Mouse (Mus musculus): ENCODE data around the gene Fam208a.
A peak's percentile ranks its signal among the peaks of the same experiment; 100 is the strongest.

Gene Fam208a

GRCm38 (mm10) chr14:27413961-27414360 lies 14.7 kb upstream of the Fam208a start:
- DNase-seq (ENCODE audit: inconsistent age in 2 of 2, low spot score in 1 of 2): peak in 1 of 2 experiments; percentile 74

GRCm38 (mm10) chr14:27420816-27421215 lies 7.8 kb upstream of the Fam208a start:
- no peak for DNase-seq (ENCODE audit: inconsistent age in 2 of 2, low spot score in 1 of 2)

- DNase-seq (ENCODE audit: inconsistent age in 2 of 2, low spot score in 1 of 2): no peak
These were observed 6.3 kb upstream of the Fam208a start for GRCm38 (mm10) chr14:27422301-27422700.

GRCm38 (mm10) chr14:27428973-27429711 lies 508 bp downstream of the Fam208a start:
- DNase-seq (ENCODE audit: inconsistent age in 2 of 2, low spot score in 1 of 2): peak; percentile 89 to 96

- no peak for DNase-seq (ENCODE audit: inconsistent age in 2 of 2, low spot score in 1 of 2)
These were observed 1.6 kb downstream of the Fam208a start for GRCm38 (mm10) chr14:27430280-27430679.

- no peak for DNase-seq (ENCODE audit: inconsistent age in 2 of 2, low spot score in 1 of 2)
These were observed 3.4 kb downstream of the Fam208a start for GRCm38 (mm10) chr14:27432064-27432463.

GRCm38 (mm10) chr14:27436116-27436515 lies 7.5 kb downstream of the Fam208a start:
- DNase-seq (ENCODE audit: inconsistent age in 2 of 2, low spot score in 1 of 2): no peak

- no peak for DNase-seq (ENCODE audit: inconsistent age in 2 of 2, low spot score in 1 of 2)
These were observed 8.2 kb downstream of the Fam208a start for GRCm38 (mm10) chr14:27436826-27437225.

GRCm38 (mm10) chr14:27440921-27441320 lies 12.3 kb downstream of the Fam208a start:
- peak in 1 of 2 experiments; percentile 54 for DNase-seq (ENCODE audit: inconsistent age in 2 of 2, low spot score in 1 of 2)

- no peak for DNase-seq (ENCODE audit: inconsistent age in 2 of 2, low spot score in 1 of 2)
These were observed 16.2 kb downstream of the Fam208a start for GRCm38 (mm10) chr14:27444851-27445281.

- no peak for DNase-seq (ENCODE audit: inconsistent age in 2 of 2, low spot score in 1 of 2)
These were observed 18.3 kb downstream of the Fam208a start for GRCm38 (mm10) chr14:27446963-27447362.

GRCm38 (mm10) chr14:27491399-27491798 lies 62.8 kb downstream of the Fam208a start:
- DNase-seq (ENCODE audit: inconsistent age in 2 of 2, low spot score in 1 of 2): no peak

- no peak for DNase-seq (ENCODE audit: inconsistent age in 2 of 2, low spot score in 1 of 2)
These were observed 64.9 kb downstream of the Fam208a start for GRCm38 (mm10) chr14:27493516-27493915.

GRCm38 (mm10) chr14:27501096-27501495 lies 72.5 kb downstream of the Fam208a start:
- DNase-seq (ENCODE audit: inconsistent age in 2 of 2, low spot score in 1 of 2): no peak

GRCm38 (mm10) chr14:27507894-27508643 lies 79.4 kb downstream of the Fam208a start, which contains the start of gene Ccdc66:
Gene Ccdc66, minus strand, starts transcription at chr14:27508460.
- peak; percentile 98 to 100 for DNase-seq (ENCODE audit: inconsistent age in 2 of 2, low spot score in 1 of 2)

- DNase-seq (ENCODE audit: inconsistent age in 2 of 2, low spot score in 1 of 2): no peak
These were observed 80.1 kb downstream of the Fam208a start for GRCm38 (mm10) chr14:27508644-27509301.

GRCm38 (mm10) chr14:27524541-27524940 lies 95.9 kb downstream of the Fam208a start:
- DNase-seq (ENCODE audit: inconsistent age in 2 of 2, low spot score in 1 of 2): no peak
